Mouse (Mus musculus) MEL (cell line): ENCODE measurements around the gene Tmem178b.

Experiments
- CTCF ChIP-seq, 3 experiments: IDR thresholded peaks in 2 of 3; conservative IDR thresholded peaks in 1 of 3; 2 replicates each; pipeline ENCODE4 v1.5.1; 2011 to 2012; ENCODE audit warnings: low read length in 3 of 3, low read depth in 2 of 3, mild to moderate bottlenecking in 2 of 3, improper control_type of control experiment in 1 of 3, inconsistent platforms in 1 of 3, mixed read lengths in 1 of 3, moderate library complexity in 1 of 3; ENCODE audit not compliant: control insufficient read depth in 1 of 3, insufficient read depth in 1 of 3, poor library complexity in 1 of 3, severe bottlenecking in 1 of 3
- JUND ChIP-seq: IDR thresholded peaks from 2 replicates; pipeline ENCODE4 v1.6.1; 2011; ENCODE audit warnings: low read depth, mild to moderate bottlenecking, improper control_type of control experiment, low read length
- POLR2A ChIP-seq, 2 experiments: IDR thresholded peaks; 2 replicates each; pipeline ENCODE4 v1.6.1; 2011 to 2012; ENCODE audit warnings: low read length in 2 of 2, mild to moderate bottlenecking in 2 of 2, control low read depth in 1 of 2, improper control_type of control experiment in 1 of 2, low read depth in 1 of 2, moderate library complexity in 1 of 2; ENCODE audit not compliant: control insufficient read depth in 1 of 2, insufficient read depth in 1 of 2, poor library complexity in 1 of 2
- ZKSCAN1 ChIP-seq: IDR thresholded peaks from 2 replicates; pipeline ENCODE4 v1.6.1; 2012; ENCODE audit warnings: low read depth, mild to moderate bottlenecking, inconsistent platforms, low read length, improper control_type of control experiment, moderate library complexity

DNA sequence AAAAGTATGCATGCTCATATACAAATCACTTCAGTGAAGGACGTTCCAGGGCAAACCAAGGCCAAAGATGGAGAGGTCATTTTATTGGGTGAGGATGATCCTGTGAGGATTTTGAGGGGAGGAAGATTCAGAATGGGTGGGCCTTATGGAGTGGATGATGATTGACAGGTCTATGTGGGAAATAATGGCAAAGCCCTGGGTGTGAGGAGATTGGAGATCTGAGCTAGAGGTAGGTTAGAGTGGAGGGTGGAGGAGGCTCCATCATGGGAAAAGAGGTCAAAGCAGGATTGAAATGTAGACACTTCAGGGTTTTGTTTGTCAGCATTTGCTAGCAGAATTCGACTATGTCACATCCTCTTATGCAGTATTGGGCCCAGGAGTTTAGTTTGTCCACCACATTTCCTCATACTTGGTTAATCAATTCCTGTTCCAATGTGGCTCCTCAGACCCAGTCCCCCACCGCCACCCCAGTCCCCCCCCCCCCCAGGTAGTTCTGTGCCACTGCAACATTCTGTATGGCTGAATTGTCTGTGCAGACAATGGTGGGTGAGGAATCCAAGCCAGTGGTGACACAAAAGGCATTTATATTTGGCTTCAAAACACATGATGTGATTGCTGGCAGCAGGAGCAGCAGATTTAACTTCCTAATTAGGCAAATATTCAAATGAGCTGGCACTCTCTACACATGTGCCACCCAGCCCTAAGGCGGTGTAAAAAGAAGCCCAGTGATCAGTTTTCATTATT, 150.7 kb downstream of the Tmem178b start:
- no peak for TF ChIP-seq CTCF (IDR thresholded peaks at IDR 0.05 in 2 of 3, conservative IDR thresholded peaks at IDR 0.05 in 1 of 3; ENCODE audit: control insufficient read depth in 1 of 3, insufficient read depth in 1 of 3, low read depth in 2 of 3, low read length in 3 of 3, poor library complexity in 1 of 3, severe bottlenecking in 1 of 3)
- no peak for TF ChIP-seq POLR2A (IDR thresholded peaks at IDR 0.05; ENCODE audit: control insufficient read depth in 1 of 2, insufficient read depth in 1 of 2, low read depth in 1 of 2, low read length in 2 of 2, poor library complexity in 1 of 2)
- no peak for TF ChIP-seq ZKSCAN1
- TF ChIP-seq JUND, result no peak
